ENCODE assay signal across 8 mouse cellular contexts in genomic region chr13:12255911-12256705, GRCm38 (mm10). TPM values are rescaled to one million over a fixed set of nuclear protein-coding genes. Genes with fewer than 3 reads are reported as not detected.
DNase-seq lines count a peak whose midpoint lies in the region; ATAC-seq and TF ChIP-seq lines count a peak whose summit lies in the region.

No protein-coding gene starts in this region.

- H3K36me3 ChIP-seq in kidney, postnatal 0 days (ENCODE audit: insufficient read depth, low read length) = 0 out of 2 replicates have a peak, but pooled peaks cover 3% of the 10 kb centered on the region
- H3K36me3 ChIP-seq in embryonic facial prominence, embryonic 12.5 days = peaks cover 5% of the 10 kb centered on the region; the same call in 1 of the 2 replicates
- no peaks in the 10 kb centered on the region for H3K36me3 ChIP-seq in intestine, embryonic 16.5 days (ENCODE audit: control insufficient read depth, insufficient read depth, low read length)
- H3K36me3 ChIP-seq in neural tube, embryonic 12.5 days = no peaks in the 10 kb centered on the region

- no peak overlapping the region for H3K9ac ChIP-seq in kidney, postnatal 0 days (ENCODE audit: low read depth, low read length)
- no peak overlapping the region for H3K9ac ChIP-seq in embryonic facial prominence, embryonic 12.5 days
- no peak overlapping the region for H3K9ac ChIP-seq in intestine, embryonic 16.5 days (ENCODE audit: low read depth, low read length)
- H3K9ac ChIP-seq in neural tube, embryonic 12.5 days = no peak overlapping the region

- DNase-seq in kidney, postnatal 0 days (ENCODE audit: low spot score) = peak; percentile 49
- no peak for DNase-seq in kidney, postnatal 25 days
- DNase-seq in retina, embryonic 14.5 days (ENCODE audit: low spot score) = no peak
- DNase-seq in adrenal gland, adult 18-20 months (ENCODE audit: low spot score in 2 of 2) = no peak
- DNase-seq in adrenal gland, adult 8-10 months = no peak

- H3K4me3 ChIP-seq in kidney, postnatal 0 days (replicated peaks; ENCODE audit: low read depth, low read length) = peak overlapping the region; percentile 77; the same call in 1 of the 2 replicates
- H3K4me3 ChIP-seq in embryonic facial prominence, embryonic 12.5 days = peak overlapping the region; percentile 71
- no peak overlapping the region for H3K4me3 ChIP-seq in intestine, embryonic 16.5 days (ENCODE audit: low read length)
- H3K4me3 ChIP-seq in neural tube, embryonic 12.5 days = no peak overlapping the region

- H3K27ac ChIP-seq in kidney, postnatal 0 days = no peak overlapping the region
- no peak overlapping the region for H3K27ac ChIP-seq in embryonic facial prominence, embryonic 12.5 days
- no peak overlapping the region for H3K27ac ChIP-seq in intestine, embryonic 16.5 days (ENCODE audit: low read length)
- H3K27ac ChIP-seq in neural tube, embryonic 12.5 days = no peak overlapping the region

- H3K4me1 ChIP-seq in kidney, postnatal 0 days (replicated peaks; ENCODE audit: insufficient read depth, low read length) = peaks cover 4% of the 10 kb centered on the region; the same call in 1 of the 2 replicates
- peaks cover 13% of the 10 kb centered on the region; the same call in 1 of the 2 replicates for H3K4me1 ChIP-seq in embryonic facial prominence, embryonic 12.5 days
- H3K4me1 ChIP-seq in intestine, embryonic 16.5 days (ENCODE audit: control insufficient read depth, insufficient read depth, low read length) = no peaks in the 10 kb centered on the region
- H3K4me1 ChIP-seq in neural tube, embryonic 12.5 days = peaks cover 16% of the 10 kb centered on the region

- TF ChIP-seq CTCF in kidney, postnatal 0 days (IDR thresholded peaks at IDR 0.05; ENCODE audit: low read depth) = no peak

- WGBS in kidney, postnatal 0 days = 55% methylated on average over 3 of the region's 3 CpGs
- WGBS in embryonic facial prominence, embryonic 12.5 days = 69% methylated on average over 3 of the region's 3 CpGs
- WGBS in intestine, embryonic 16.5 days = 70% methylated on average over 3 of the region's 3 CpGs
- 73% methylated on average over 3 of the region's 3 CpGs for WGBS in neural tube, embryonic 12.5 days

- no peaks in the 10 kb centered on the region for H3K27me3 ChIP-seq in kidney, postnatal 0 days (ENCODE audit: insufficient read depth, low read length)
- H3K27me3 ChIP-seq in embryonic facial prominence, embryonic 12.5 days = no peaks in the 10 kb centered on the region
- no peaks in the 10 kb centered on the region for H3K27me3 ChIP-seq in intestine, embryonic 16.5 days (replicated peaks; ENCODE audit: control insufficient read depth, insufficient read depth, low read length)
- no peaks in the 10 kb centered on the region for H3K27me3 ChIP-seq in neural tube, embryonic 12.5 days (replicated peaks)

- H3K9me3 ChIP-seq in kidney, postnatal 0 days (replicated peaks; ENCODE audit: low read length) = no peaks in the 10 kb centered on the region
- no peaks in the 10 kb centered on the region for H3K9me3 ChIP-seq in embryonic facial prominence, embryonic 12.5 days
- peaks cover 6% of the 10 kb centered on the region; the same call in 1 of the 2 replicates for H3K9me3 ChIP-seq in intestine, embryonic 16.5 days (ENCODE audit: control insufficient read depth, low read length)
- no peaks in the 10 kb centered on the region for H3K9me3 ChIP-seq in neural tube, embryonic 12.5 days

- H3K4me2 ChIP-seq in kidney, postnatal 0 days (ENCODE audit: low read length) = peak overlapping the region; percentile 63
- peak overlapping the region; percentile 50 for H3K4me2 ChIP-seq in embryonic facial prominence, embryonic 12.5 days (replicated peaks)
- peak overlapping the region; percentile 71; the same call in 1 of the 2 replicates for H3K4me2 ChIP-seq in intestine, embryonic 16.5 days (ENCODE audit: low read depth, low read length)
- H3K4me2 ChIP-seq in neural tube, embryonic 12.5 days (replicated peaks) = peak overlapping the region; percentile 70

- ATAC-seq in kidney, postnatal 0 days (replicated peaks; ENCODE audit: low FRiP score, low read depth) = no peak
- no peak for ATAC-seq in embryonic facial prominence, embryonic 12.5 days (ENCODE audit: insufficient number of reproducible peaks, insufficient read depth, low FRiP score, low TSS enrichment)
- no peak for ATAC-seq in intestine, embryonic 16.5 days
- no peak for ATAC-seq in neural tube, embryonic 12.5 days (ENCODE audit: low FRiP score, low read depth)

RNA-seq across cellular contexts. Expression of gene Mtr, which starts 1.8 kb away (rescaled TPM):
- polyA plus RNA-seq in kidney, postnatal 0 days (2015; fragmentation: Nextera tagmentation; extraction: Ambion mirVana) = 8.7 and 9.2 TPM in 2 replicates
- 21.6 and 22.4 TPM in 2 replicates for polyA plus RNA-seq in embryonic facial prominence, embryonic 12.5 days (2016; fragmentation: Nextera tagmentation; extraction: Ambion mirVana)
- polyA plus RNA-seq in intestine, embryonic 16.5 days (2015; fragmentation: Nextera tagmentation; extraction: Ambion mirVana) = 6.4 and 7.4 TPM in 2 replicates
- polyA plus RNA-seq in neural tube, embryonic 12.5 days (2016; fragmentation: Nextera tagmentation; extraction: Ambion mirVana) = 11.9 and 12.2 TPM in 2 replicates
- total RNA-seq in adrenal gland, adult 18-20 months (2021) = 10 to 100 TPM; 19.0 to 22.4 TPM
- total RNA-seq in adrenal gland, adult 8-10 months (2022) = 10 to 100 TPM; 23.9 to 31.1 (median 29.8) TPM

Comparison
In these comparisons a context has a peak if more than half of its experiments do, and no peak if none do; other contexts are left out.
1. H3K4me3 ChIP-seq: peak in kidney, postnatal 0 days (single experiment) and embryonic facial prominence, embryonic 12.5 days (single experiment); none in intestine, embryonic 16.5 days (single experiment) and neural tube, embryonic 12.5 days (single experiment).
2. Peak in every context shown above with its lines, with median percentiles within 50 percentile points of each other: H3K4me2 ChIP-seq.